19 mouse cellular contexts compared by ENCODE assay signal in genomic region chr3:107401401-107401800, GRCm38 (mm10). TPM values are rescaled to one million over a fixed set of nuclear protein-coding genes. Genes with fewer than 3 reads are reported as not detected.
"Had no signal": no experiment of that assay in that cellular context is flagged by ENCODE, and none has a peak within 500 bp of the region (broad histone marks: within the 10 kb centered on the region; RNA-seq: fewer than 3 reads in every experiment).

No protein-coding gene starts in this region.

- H3K27me3 ChIP-seq: neural tube, embryonic 13.5 days; neural tube, embryonic 15.5 days; stomach, embryonic 15.5 days had no signal

- H3K4me1 ChIP-seq: neural tube, embryonic 13.5 days; neural tube, embryonic 15.5 days; stomach, embryonic 15.5 days had no signal

- H3K36me3 ChIP-seq: neural tube, embryonic 13.5 days; neural tube, embryonic 15.5 days; stomach, embryonic 15.5 days had no signal

- DNase-seq: retina, postnatal 1 day; right cerebral cortex, adult 18-20 months; right cerebral cortex, postnatal 14 days; right cerebral cortex, postnatal 25 days; right cerebral cortex, postnatal 4 days; spleen, adult 18-20 months; thymus, adult 18-20 months; thymus, adult 2 months; thymus, postnatal 14 days; thymus, postnatal 25 days; thymus, postnatal 36 days; thymus, postnatal 4 days had no signal

- H3K9me3 ChIP-seq: neural tube, embryonic 13.5 days; neural tube, embryonic 15.5 days; stomach, embryonic 15.5 days had no signal

- H3K9ac ChIP-seq: neural tube, embryonic 13.5 days; neural tube, embryonic 15.5 days; stomach, embryonic 15.5 days had no signal

- H3K27ac ChIP-seq: neural tube, embryonic 13.5 days; neural tube, embryonic 15.5 days; stomach, embryonic 15.5 days; stomach, postnatal 0 days had no signal

- H3K4me3 ChIP-seq: neural tube, embryonic 13.5 days; neural tube, embryonic 15.5 days; stomach, embryonic 15.5 days had no signal

- H3K4me2 ChIP-seq: neural tube, embryonic 13.5 days; neural tube, embryonic 15.5 days; stomach, embryonic 15.5 days had no signal

RNA-seq across cellular contexts. Expression of gene Kcnc4, which starts 58.0 kb away (rescaled TPM):
- total RNA-seq: neutrophil, adult 5-6 weeks had no signal
- polyA plus RNA-seq: stomach, embryonic 14.5 days; stomach, embryonic 15.5 days; thymus, postnatal 0 days had no signal
